Mouse (Mus musculus): ENCODE measurements around the gene Lztfl1.

DNA sequence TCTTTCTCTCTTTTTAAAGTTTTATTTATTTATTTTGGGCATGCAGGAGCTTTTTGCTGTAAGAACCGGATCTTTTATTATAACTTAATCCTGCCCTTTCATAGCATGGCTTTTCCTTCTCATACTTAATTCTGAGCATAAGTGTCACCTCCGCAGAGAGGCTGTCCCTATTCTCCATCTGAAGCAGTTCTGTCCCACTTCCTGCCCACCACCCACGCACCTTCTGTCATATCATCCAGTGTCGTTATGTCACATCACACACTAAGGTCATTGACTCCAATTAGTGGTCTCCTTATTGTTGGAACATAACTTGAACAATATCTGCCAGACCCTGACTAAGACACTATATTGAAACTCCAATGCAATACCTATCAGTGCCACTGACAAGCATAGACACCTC is 41.1 kb upstream of the Lztfl1 start:
- TF ChIP-seq CTCF (IDR thresholded peaks at IDR 0.05; ENCODE audit: insufficient read depth, low read depth, low read length) (no peak), POLR2A (IDR thresholded peaks at IDR 0.05; ENCODE audit: insufficient read depth, low read depth, low read length) (no peak)

Data from olfactory bulb, adult 2 months (tissue).